Mouse (Mus musculus): ENCODE data around the gene Miga2. TPM values are rescaled to one million over a fixed set of nuclear protein-coding genes. Genes with fewer than 3 reads are reported as not detected.
A peak's percentile ranks its signal among the peaks of the same experiment; 100 is the strongest.

The Miga2 gene
- polyA plus RNA-seq, 1 experiment from 2014 or later, result 12.6 TPM

- H3K27me3 ChIP-seq (replicated peaks; ENCODE audit: control insufficient read depth, insufficient read depth, low read length), result no peaks in the 10 kb centered on the region
- H3K4me3 ChIP-seq (ENCODE audit: low read depth, low read length), result no peak overlapping the region
- 89% methylated on average over 1 of the region's 1 CpGs for WGBS
- peaks cover 92% of the 10 kb centered on the region for H3K36me3 ChIP-seq (ENCODE audit: control insufficient read depth, insufficient read depth)
- no peak overlapping the region for H3K9ac ChIP-seq (ENCODE audit: low read depth, low read length)
- H3K9me3 ChIP-seq (ENCODE audit: control insufficient read depth), result no peaks in the 10 kb centered on the region
- no peak overlapping the region for H3K27ac ChIP-seq (ENCODE audit: low read depth, low read length)
- no peak for ATAC-seq
- H3K4me1 ChIP-seq (replicated peaks; ENCODE audit: control insufficient read depth, insufficient read depth, low read length), result no peaks in the 10 kb centered on the region; the same call in 1 of the 2 replicates
- H3K4me2 ChIP-seq (replicated peaks; ENCODE audit: low read depth), result no peak overlapping the region
- no peak for TF ChIP-seq CTCF (IDR thresholded peaks at IDR 0.05; ENCODE audit: low read depth)
Measured at GRCm38 (mm10) chr2:30403870-30404269, 39.8 kb downstream of the Miga2 start.

- no peak for ATAC-seq
- Histone ChIP-seq H3K4me3 (ENCODE audit: low read depth, low read length) (no peak overlapping the region), H3K36me3 (ENCODE audit: control insufficient read depth, insufficient read depth) (peaks cover 76% of the 10 kb centered on the region), H3K27ac (ENCODE audit: low read depth, low read length) (no peak overlapping the region), H3K9me3 (ENCODE audit: control insufficient read depth) (no peaks in the 10 kb centered on the region), H3K27me3 (replicated peaks; ENCODE audit: control insufficient read depth, insufficient read depth, low read length) (no peaks in the 10 kb centered on the region), H3K4me2 (replicated peaks; ENCODE audit: low read depth) (no peak overlapping the region), H3K9ac (ENCODE audit: low read depth, low read length) (no peak overlapping the region), H3K4me1 (replicated peaks; ENCODE audit: control insufficient read depth, insufficient read depth, low read length) (no peaks in the 10 kb centered on the region; the same call in 1 of the 2 replicates)
- TF ChIP-seq CTCF (IDR thresholded peaks at IDR 0.05; ENCODE audit: low read depth), result no peak
- WGBS, result 84% methylated on average over 2 of the region's 2 CpGs
Measured at GRCm38 (mm10) chr2:30407221-30407620, 43.2 kb downstream of the Miga2 start.

- H3K4me1 ChIP-seq (replicated peaks; ENCODE audit: control insufficient read depth, insufficient read depth, low read length), result no peaks in the 10 kb centered on the region; the same call in 1 of the 2 replicates
- no peaks in the 10 kb centered on the region for H3K9me3 ChIP-seq (ENCODE audit: control insufficient read depth)
- 83% methylated on average over 10 of the region's 10 CpGs for WGBS
- H3K9ac ChIP-seq (ENCODE audit: low read depth, low read length), result no peak overlapping the region
- no peak for TF ChIP-seq CTCF (IDR thresholded peaks at IDR 0.05; ENCODE audit: low read depth)
- no peak overlapping the region for H3K4me3 ChIP-seq (ENCODE audit: low read depth, low read length)
- H3K36me3 ChIP-seq (ENCODE audit: control insufficient read depth, insufficient read depth), result peaks cover 74% of the 10 kb centered on the region
- ATAC-seq, result no peak
- peak overlapping the region; percentile 64 for H3K27ac ChIP-seq (ENCODE audit: low read depth, low read length)
- H3K4me2 ChIP-seq (replicated peaks; ENCODE audit: low read depth), result no peak overlapping the region
- no peaks in the 10 kb centered on the region for H3K27me3 ChIP-seq (replicated peaks; ENCODE audit: control insufficient read depth, insufficient read depth, low read length)
Measured at GRCm38 (mm10) chr2:30407778-30408177, 43.7 kb downstream of the Miga2 start.

GRCm38 (mm10) chr2:30408452-30409100, 44.5 kb downstream of the Miga2 start:
- ATAC-seq, result peak; percentile 22
- H3K9me3 ChIP-seq (ENCODE audit: control insufficient read depth), result no peaks in the 10 kb centered on the region
- no peaks in the 10 kb centered on the region for H3K27me3 ChIP-seq (replicated peaks; ENCODE audit: control insufficient read depth, insufficient read depth, low read length)
- no peak for TF ChIP-seq CTCF (IDR thresholded peaks at IDR 0.05; ENCODE audit: low read depth)
- no peaks in the 10 kb centered on the region; the same call in 1 of the 2 replicates for H3K4me1 ChIP-seq (replicated peaks; ENCODE audit: control insufficient read depth, insufficient read depth, low read length)
- H3K4me3 ChIP-seq (ENCODE audit: low read depth, low read length), result no peak overlapping the region
- no peak overlapping the region for H3K9ac ChIP-seq (ENCODE audit: low read depth, low read length)
- no peak overlapping the region for H3K4me2 ChIP-seq (replicated peaks; ENCODE audit: low read depth)
- peak overlapping the region; percentile 66 for H3K27ac ChIP-seq (ENCODE audit: low read depth, low read length)
- peaks cover 68% of the 10 kb centered on the region for H3K36me3 ChIP-seq (ENCODE audit: control insufficient read depth, insufficient read depth)
- 73% methylated on average over 8 of the region's 8 CpGs for WGBS

- Histone ChIP-seq H3K27ac (ENCODE audit: low read depth, low read length) (no peak overlapping the region; the same call in 1 of the 2 replicates), H3K4me2 (replicated peaks; ENCODE audit: low read depth) (no peak overlapping the region)
- ATAC-seq, result peak; percentile 32; the same call in 1 of the 2 replicates
Measured at GRCm38 (mm10) chr2:30409454-30410176, 45.6 kb downstream of the Miga2 start.

More at GRCm38 (mm10) chr2:30409454-30410176, 45.6 kb downstream of the Miga2 start:
- H3K36me3 ChIP-seq (ENCODE audit: control insufficient read depth, insufficient read depth), result peaks cover 60% of the 10 kb centered on the region
- no peaks in the 10 kb centered on the region for H3K9me3 ChIP-seq (ENCODE audit: control insufficient read depth)
- no peak overlapping the region for H3K4me3 ChIP-seq (ENCODE audit: low read depth, low read length)
- H3K9ac ChIP-seq (ENCODE audit: low read depth, low read length), result no peak overlapping the region
- no peaks in the 10 kb centered on the region for H3K27me3 ChIP-seq (replicated peaks; ENCODE audit: control insufficient read depth, insufficient read depth, low read length)
- no peak for TF ChIP-seq CTCF (IDR thresholded peaks at IDR 0.05; ENCODE audit: low read depth)
- WGBS, result 92% methylated on average over 5 of the region's 5 CpGs
- peaks cover 3% of the 10 kb centered on the region; the same call in 1 of the 2 replicates for H3K4me1 ChIP-seq (replicated peaks; ENCODE audit: control insufficient read depth, insufficient read depth, low read length)

Data from intestine, postnatal 0 days (tissue).